Mouse (Mus musculus): ENCODE measurements around the gene Rgs3. TPM values are rescaled to one million over a fixed set of nuclear protein-coding genes. Genes with fewer than 3 reads are reported as not detected.
A peak's percentile ranks its signal among the peaks of the same experiment; 100 is the strongest.

The Rgs3 gene
- 30.1 and 32.5 TPM in 2 replicates for polyA plus RNA-seq (2014; fragmentation: Nextera tagmentation; extraction: Ambion mirVana)

DNA sequence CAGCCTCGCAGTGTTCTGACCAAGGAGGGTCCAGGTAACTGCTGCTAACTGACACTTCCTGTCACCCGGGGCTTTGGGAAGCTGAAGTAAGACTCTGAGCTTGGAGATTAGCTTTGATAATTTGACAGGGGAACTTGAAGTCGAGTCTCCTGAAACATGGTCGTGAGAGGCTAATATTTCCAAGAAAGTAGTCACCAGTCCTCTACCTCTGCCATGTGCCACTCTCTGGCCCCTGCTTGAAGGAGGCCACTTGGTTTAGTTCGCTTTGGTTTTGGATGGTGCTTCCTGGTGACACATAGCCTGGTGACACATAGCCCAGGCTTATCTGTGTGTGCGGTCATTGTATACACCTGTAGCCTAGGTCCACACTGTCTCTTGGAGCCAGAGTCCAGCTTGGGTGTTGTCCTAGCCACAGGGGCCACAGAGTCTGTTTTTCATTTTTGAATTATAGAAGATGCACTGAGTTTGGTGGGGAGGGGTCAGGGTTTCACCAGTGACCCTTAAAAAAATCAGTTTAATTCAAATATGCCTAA, at the start of gene Rgs3:
Gene Rgs3 (plus strand): TSS at position 51 of the 533 bp plus-strand sequence.
- 71% methylated on average over 6 of the region's 6 CpGs for WGBS
- H3K4me2 ChIP-seq (ENCODE audit: low read depth, low read length): no peak within 1 kb of the TSS
- H3K27me3 ChIP-seq (ENCODE audit: control insufficient read depth, insufficient read depth, low read length): no peaks in the 10 kb centered on the region
- no peaks in the 10 kb centered on the region for H3K36me3 ChIP-seq (ENCODE audit: control insufficient read depth, insufficient read depth, low read length)
- no peak for ATAC-seq (ENCODE audit: low read depth)
- no peaks in the 10 kb centered on the region for H3K9me3 ChIP-seq (ENCODE audit: control insufficient read depth, low read length)
- H3K4me3 ChIP-seq (ENCODE audit: low read depth, low read length): no peak within 1 kb of the TSS
- no peak within 1 kb of the TSS for H3K9ac ChIP-seq (replicated peaks; ENCODE audit: low read depth, low read length)
- no peak within 1 kb of the TSS for H3K27ac ChIP-seq (ENCODE audit: low read depth, low read length)
- no peaks in the 10 kb centered on the region for H3K4me1 ChIP-seq (ENCODE audit: control insufficient read depth, insufficient read depth, low read length)

DNA sequence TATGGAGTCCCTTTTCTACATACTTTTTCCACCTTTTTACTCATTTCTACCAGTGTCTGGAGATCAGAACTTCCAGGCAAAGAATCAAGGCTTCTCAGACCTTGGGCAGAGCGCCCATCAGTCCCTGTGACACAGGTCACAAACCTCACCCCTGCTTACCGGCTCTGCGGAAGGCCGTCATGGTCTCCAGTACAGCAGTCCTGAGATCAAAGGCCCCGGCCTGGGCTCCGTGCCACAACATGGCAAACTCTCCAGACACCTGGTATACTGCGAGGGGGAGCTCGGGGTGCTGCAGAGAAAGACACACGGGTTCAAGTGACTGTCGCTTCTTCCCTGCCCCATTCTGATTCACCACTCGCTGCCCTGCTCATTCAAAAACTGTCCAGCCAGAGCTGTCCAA, 49.7 kb upstream of the Rgs3 start:
- no peak overlapping the region for H3K27ac ChIP-seq (ENCODE audit: low read depth, low read length)
- ATAC-seq (ENCODE audit: low read depth): no peak
- no peak overlapping the region for H3K9ac ChIP-seq (replicated peaks; ENCODE audit: low read depth, low read length)
- H3K4me1 ChIP-seq (ENCODE audit: control insufficient read depth, insufficient read depth, low read length): no peaks in the 10 kb centered on the region
- no peak overlapping the region for H3K4me3 ChIP-seq (ENCODE audit: low read depth, low read length)
- no peak overlapping the region for H3K4me2 ChIP-seq (ENCODE audit: low read depth, low read length)
- no peaks in the 10 kb centered on the region for H3K27me3 ChIP-seq (ENCODE audit: control insufficient read depth, insufficient read depth, low read length)
- H3K9me3 ChIP-seq (ENCODE audit: control insufficient read depth, low read length): no peaks in the 10 kb centered on the region
- WGBS: 95% methylated on average over 11 of the region's 11 CpGs
- peaks cover 27% of the 10 kb centered on the region for H3K36me3 ChIP-seq (ENCODE audit: control insufficient read depth, insufficient read depth, low read length)

DNA sequence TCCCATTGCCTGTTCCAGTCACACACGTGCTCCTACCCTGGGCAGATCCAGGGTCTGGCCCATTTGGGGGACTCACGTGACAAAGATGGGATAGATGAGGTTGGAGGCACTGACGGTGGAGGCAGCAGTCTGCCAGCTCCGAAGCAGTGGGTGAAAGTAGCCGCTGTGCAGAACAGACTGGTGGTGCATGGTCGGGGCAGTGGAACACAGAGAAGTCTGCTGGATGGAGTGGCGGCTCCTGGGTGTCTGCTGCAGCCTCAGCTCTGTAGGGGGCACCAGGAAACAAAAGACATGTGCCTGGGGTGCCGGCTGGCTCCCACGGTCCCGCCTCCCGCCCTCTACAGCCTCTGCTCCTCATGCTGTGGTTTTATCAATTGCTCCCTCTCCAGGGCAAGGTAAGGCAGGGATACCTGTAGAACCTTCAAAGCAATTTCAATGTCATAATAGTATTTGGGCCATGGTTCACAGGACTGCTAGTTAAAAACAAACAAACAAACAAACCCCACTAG, 45.6 kb upstream of the Rgs3 start:
- no peak overlapping the region for H3K4me3 ChIP-seq (ENCODE audit: low read depth, low read length)
- H3K4me2 ChIP-seq (ENCODE audit: low read depth, low read length): no peak overlapping the region
- no peaks in the 10 kb centered on the region for H3K9me3 ChIP-seq (ENCODE audit: control insufficient read depth, low read length)
- peaks cover 8% of the 10 kb centered on the region for H3K4me1 ChIP-seq (ENCODE audit: control insufficient read depth, insufficient read depth, low read length)
- no peaks in the 10 kb centered on the region for H3K27me3 ChIP-seq (ENCODE audit: control insufficient read depth, insufficient read depth, low read length)
- H3K9ac ChIP-seq (replicated peaks; ENCODE audit: low read depth, low read length): no peak overlapping the region
- H3K27ac ChIP-seq (ENCODE audit: low read depth, low read length): no peak overlapping the region
- WGBS: 59% methylated on average over 11 of the region's 11 CpGs
- peaks cover 24% of the 10 kb centered on the region for H3K36me3 ChIP-seq (ENCODE audit: control insufficient read depth, insufficient read depth, low read length)
- no peak; the same call in 1 of the 2 replicates for ATAC-seq (ENCODE audit: low read depth)

DNA sequence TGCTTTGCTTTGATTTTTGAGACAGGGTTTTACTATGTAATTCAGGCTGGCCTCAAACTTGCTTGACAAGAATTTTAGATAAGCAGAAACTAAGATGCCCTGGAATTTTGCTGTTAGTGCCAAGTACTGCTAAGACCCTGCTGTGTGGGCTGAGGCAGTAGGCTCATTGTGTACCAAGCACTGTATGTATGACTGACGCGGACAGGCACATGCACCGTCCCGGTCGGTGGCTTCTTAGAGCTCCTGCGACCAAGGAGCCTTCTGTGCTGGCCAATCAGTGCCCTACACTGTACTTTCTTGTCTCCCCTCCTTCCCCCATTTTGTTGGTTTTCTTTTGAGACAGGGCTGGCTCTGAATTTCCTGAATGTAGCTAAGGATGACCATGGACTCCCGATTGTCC, 44.7 kb upstream of the Rgs3 start:
- peaks cover 9% of the 10 kb centered on the region for H3K4me1 ChIP-seq (ENCODE audit: control insufficient read depth, insufficient read depth, low read length)
- H3K27me3 ChIP-seq (ENCODE audit: control insufficient read depth, insufficient read depth, low read length): peaks cover 3% of the 10 kb centered on the region; the same call in 1 of the 2 replicates
- no peaks in the 10 kb centered on the region for H3K9me3 ChIP-seq (ENCODE audit: control insufficient read depth, low read length)
- H3K4me3 ChIP-seq (ENCODE audit: low read depth, low read length): no peak overlapping the region
- no peak overlapping the region for H3K27ac ChIP-seq (ENCODE audit: low read depth, low read length)
- no peak for ATAC-seq (ENCODE audit: low read depth)
- H3K9ac ChIP-seq (replicated peaks; ENCODE audit: low read depth, low read length): no peak overlapping the region
- peaks cover 16% of the 10 kb centered on the region for H3K36me3 ChIP-seq (ENCODE audit: control insufficient read depth, insufficient read depth, low read length)
- H3K4me2 ChIP-seq (ENCODE audit: low read depth, low read length): no peak overlapping the region
- WGBS: 90% methylated on average over 7 of the region's 7 CpGs

DNA sequence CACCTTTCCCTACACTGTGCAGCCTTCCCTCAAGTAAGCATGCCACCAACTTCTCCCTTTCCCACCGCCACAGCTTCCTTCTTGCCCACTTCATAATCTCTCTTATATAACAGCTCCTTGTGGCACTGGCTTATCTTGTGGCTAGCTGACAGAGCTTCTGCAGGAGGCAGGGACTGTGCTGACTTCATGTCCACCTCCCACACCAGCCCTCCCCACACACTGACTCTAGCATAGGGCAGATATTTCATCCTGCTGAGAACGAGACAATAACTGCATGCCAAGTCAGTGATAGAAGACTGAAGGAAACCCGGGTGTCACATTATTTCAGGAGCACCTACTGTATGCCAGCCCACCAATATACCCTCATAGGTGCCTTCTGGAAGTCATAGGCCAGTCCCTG, 44.2 kb upstream of the Rgs3 start:
- H3K4me1 ChIP-seq (ENCODE audit: control insufficient read depth, insufficient read depth, low read length): peaks cover 9% of the 10 kb centered on the region
- 84% methylated on average over 3 of the region's 3 CpGs for WGBS
- no peak overlapping the region for H3K4me3 ChIP-seq (ENCODE audit: low read depth, low read length)
- H3K27ac ChIP-seq (ENCODE audit: low read depth, low read length): no peak overlapping the region
- no peak overlapping the region for H3K9ac ChIP-seq (replicated peaks; ENCODE audit: low read depth, low read length)
- H3K4me2 ChIP-seq (ENCODE audit: low read depth, low read length): no peak overlapping the region
- peaks cover 3% of the 10 kb centered on the region; the same call in 1 of the 2 replicates for H3K27me3 ChIP-seq (ENCODE audit: control insufficient read depth, insufficient read depth, low read length)
- ATAC-seq (ENCODE audit: low read depth): no peak
- no peaks in the 10 kb centered on the region for H3K9me3 ChIP-seq (ENCODE audit: control insufficient read depth, low read length)
- peaks cover 12% of the 10 kb centered on the region for H3K36me3 ChIP-seq (ENCODE audit: control insufficient read depth, insufficient read depth, low read length)

DNA sequence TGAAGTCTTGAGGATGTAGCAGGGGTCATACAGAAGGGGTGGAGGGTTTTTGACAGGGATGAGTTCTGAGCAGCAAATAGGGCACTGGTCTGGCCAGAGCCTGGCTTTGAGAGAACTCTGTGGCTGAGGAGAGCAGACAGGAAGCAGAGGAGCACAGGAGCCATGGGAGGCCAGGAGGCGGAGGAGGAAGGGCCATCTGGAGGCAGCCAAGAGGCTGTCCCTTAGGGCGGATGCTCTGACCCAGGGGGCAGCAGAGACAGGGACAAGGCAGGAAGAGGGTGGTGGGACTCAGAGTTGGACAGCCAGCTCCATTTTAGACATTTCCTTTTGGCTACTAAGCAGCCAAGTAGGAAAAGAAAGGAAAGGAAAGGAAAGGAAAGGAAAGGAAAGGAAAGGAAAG, 43.6 kb upstream of the Rgs3 start:
- no peak overlapping the region for H3K4me2 ChIP-seq (ENCODE audit: low read depth, low read length)
- H3K9ac ChIP-seq (replicated peaks; ENCODE audit: low read depth, low read length): no peak overlapping the region
- no peaks in the 10 kb centered on the region for H3K9me3 ChIP-seq (ENCODE audit: control insufficient read depth, low read length)
- no peak overlapping the region for H3K4me3 ChIP-seq (ENCODE audit: low read depth, low read length)
- 45% methylated on average over 2 of the region's 2 CpGs for WGBS
- H3K36me3 ChIP-seq (ENCODE audit: control insufficient read depth, insufficient read depth, low read length): peaks cover 11% of the 10 kb centered on the region
- peaks cover 9% of the 10 kb centered on the region for H3K4me1 ChIP-seq (ENCODE audit: control insufficient read depth, insufficient read depth, low read length)
- H3K27ac ChIP-seq (ENCODE audit: low read depth, low read length): peak overlapping the region; percentile 28; the same call in 1 of the 2 replicates
- no peak for ATAC-seq (ENCODE audit: low read depth)
- H3K27me3 ChIP-seq (ENCODE audit: control insufficient read depth, insufficient read depth, low read length): peaks cover 3% of the 10 kb centered on the region; the same call in 1 of the 2 replicates

DNA sequence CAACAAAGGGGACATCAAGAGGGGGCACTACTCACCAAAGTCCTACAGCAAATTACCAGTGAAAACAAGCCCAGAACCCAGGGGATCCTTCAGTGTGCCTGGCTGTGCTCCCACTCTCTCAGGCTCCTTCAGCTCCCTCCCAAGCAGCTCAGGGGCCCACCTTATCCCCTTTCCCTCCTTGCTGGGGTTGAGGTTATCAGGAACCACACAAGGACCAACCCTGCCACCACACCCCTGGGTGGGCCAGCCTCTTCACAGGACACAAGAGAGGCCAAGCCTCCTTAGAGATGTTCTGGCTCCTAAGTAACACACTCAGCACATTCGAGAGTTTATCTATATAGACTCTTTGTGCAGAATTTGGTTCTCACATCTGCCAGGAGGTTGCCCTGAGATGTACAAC, 43.1 kb upstream of the Rgs3 start:
- H3K4me1 ChIP-seq (ENCODE audit: control insufficient read depth, insufficient read depth, low read length): peaks cover 9% of the 10 kb centered on the region
- no peak overlapping the region for H3K4me2 ChIP-seq (ENCODE audit: low read depth, low read length)
- peaks cover 3% of the 10 kb centered on the region; the same call in 1 of the 2 replicates for H3K27me3 ChIP-seq (ENCODE audit: control insufficient read depth, insufficient read depth, low read length)
- no peak overlapping the region for H3K9ac ChIP-seq (replicated peaks; ENCODE audit: low read depth, low read length)
- H3K9me3 ChIP-seq (ENCODE audit: control insufficient read depth, low read length): no peaks in the 10 kb centered on the region
- peaks cover 11% of the 10 kb centered on the region for H3K36me3 ChIP-seq (ENCODE audit: control insufficient read depth, insufficient read depth, low read length)
- WGBS: 100% methylated on average over 1 of the region's 1 CpGs
- ATAC-seq (ENCODE audit: low read depth): no peak
- no peak overlapping the region for H3K27ac ChIP-seq (ENCODE audit: low read depth, low read length)
- H3K4me3 ChIP-seq (ENCODE audit: low read depth, low read length): no peak overlapping the region

DNA sequence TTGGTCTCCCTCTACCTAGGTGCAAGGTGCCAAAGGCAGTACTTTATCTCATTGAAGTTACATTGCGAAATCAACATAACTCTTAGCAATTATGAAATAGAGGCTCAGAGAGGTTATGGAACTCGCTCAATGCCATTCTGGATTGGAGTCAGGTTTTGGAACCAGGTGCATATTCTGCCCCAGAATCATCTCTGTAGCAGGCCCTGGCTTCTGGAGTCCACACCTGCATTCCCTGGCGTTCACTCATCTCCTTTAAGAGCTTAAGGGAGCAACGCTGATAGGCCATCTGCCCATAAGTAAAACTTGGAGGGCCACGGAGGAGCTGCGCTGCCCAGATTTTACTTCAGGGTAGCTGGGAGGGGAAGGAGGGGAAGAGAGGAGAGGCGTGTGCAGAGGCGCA, 42.6 kb upstream of the Rgs3 start:
- Histone ChIP-seq H3K4me1 (ENCODE audit: control insufficient read depth, insufficient read depth, low read length) (peaks cover 9% of the 10 kb centered on the region), H3K27ac (ENCODE audit: low read depth, low read length) (no peak overlapping the region), H3K9ac (replicated peaks; ENCODE audit: low read depth, low read length) (no peak overlapping the region), H3K36me3 (ENCODE audit: control insufficient read depth, insufficient read depth, low read length) (peaks cover 10% of the 10 kb centered on the region), H3K9me3 (ENCODE audit: control insufficient read depth, low read length) (no peaks in the 10 kb centered on the region), H3K27me3 (ENCODE audit: control insufficient read depth, insufficient read depth, low read length) (peaks cover 3% of the 10 kb centered on the region; the same call in 1 of the 2 replicates), H3K4me2 (ENCODE audit: low read depth, low read length) (no peak overlapping the region), H3K4me3 (ENCODE audit: low read depth, low read length) (no peak overlapping the region)
- ATAC-seq (ENCODE audit: low read depth): no peak
- WGBS: 92% methylated on average over 8 of the region's 8 CpGs

DNA sequence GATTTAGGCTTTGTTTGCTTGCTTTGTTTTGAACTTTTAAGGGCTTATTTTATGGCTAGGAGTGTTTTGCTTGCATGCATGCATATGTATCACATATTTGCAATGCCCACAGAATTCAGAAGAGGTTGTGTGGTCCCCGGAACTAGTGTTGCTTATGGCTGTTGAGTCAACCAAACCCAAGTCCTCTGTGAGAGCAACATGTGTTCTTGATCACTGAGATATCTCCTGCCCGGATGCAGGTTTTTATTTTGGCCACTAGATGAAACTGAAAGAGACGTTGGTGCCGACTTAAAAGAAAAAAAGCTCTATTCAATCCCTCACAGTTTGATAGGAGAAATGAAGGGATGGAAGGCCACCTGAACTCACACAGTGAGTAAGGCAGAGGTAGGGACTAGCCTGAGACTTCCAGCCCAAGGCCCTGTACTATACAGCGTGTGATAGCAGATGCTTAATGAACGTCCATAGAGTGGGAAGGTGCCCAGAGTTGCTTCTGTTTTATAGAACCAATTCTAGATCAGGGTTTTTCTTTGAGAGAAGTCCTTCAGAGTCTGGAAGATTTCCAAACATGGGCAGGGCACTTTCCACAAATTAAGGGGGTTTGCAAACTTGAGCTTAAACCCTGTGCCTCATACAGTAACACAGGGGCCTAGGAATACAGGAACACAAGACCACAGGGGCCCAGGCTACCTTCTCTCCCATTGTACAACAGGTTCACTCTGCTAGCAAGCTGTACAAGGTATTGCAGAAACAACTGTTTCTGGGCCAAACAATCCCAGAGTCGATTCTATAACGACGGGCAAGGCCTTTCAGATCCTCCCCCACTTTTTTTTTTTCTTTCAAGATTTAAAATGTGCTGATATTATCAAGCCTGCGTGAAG, 41.9 kb upstream of the Rgs3 start:
- Histone ChIP-seq H3K27me3 (ENCODE audit: control insufficient read depth, insufficient read depth, low read length) (peaks cover 3% of the 10 kb centered on the region; the same call in 1 of the 2 replicates), H3K4me1 (ENCODE audit: control insufficient read depth, insufficient read depth, low read length) (peaks cover 9% of the 10 kb centered on the region), H3K27ac (ENCODE audit: low read depth, low read length) (no peak overlapping the region), H3K4me3 (ENCODE audit: low read depth, low read length) (no peak overlapping the region), H3K9ac (replicated peaks; ENCODE audit: low read depth, low read length) (no peak overlapping the region), H3K36me3 (ENCODE audit: control insufficient read depth, insufficient read depth, low read length) (peaks cover 4% of the 10 kb centered on the region), H3K4me2 (ENCODE audit: low read depth, low read length) (no peak overlapping the region), H3K9me3 (ENCODE audit: control insufficient read depth, low read length) (no peaks in the 10 kb centered on the region)
- no peak for ATAC-seq (ENCODE audit: low read depth)
- 89% methylated on average over 10 of the region's 10 CpGs for WGBS

Data from neural tube, embryonic 14.5 days (tissue).